Mouse (Mus musculus) ovary, postnatal 14 days (tissue): ENCODE results near the gene Pagr1b.
A peak's percentile ranks its signal among the peaks of the same experiment; 100 is the strongest.

Experiments used
- DNase-seq: peaks from one replicate; pipeline ENCODE4 v3.0.0; 2022; ENCODE audit warnings: low spot score

Pagr1b gene

GRCm38 (mm10) chr7:127019306-127019960 is 3.1 kb upstream of the Pagr1b start:
- DNase-seq: no peak

GRCm38 (mm10) chr7:127018416-127019305 is 2.4 kb upstream of the Pagr1b start:
- DNase-seq: no peak

- DNase-seq: no peak
Measured at GRCm38 (mm10) chr7:127017950-127018345, 1.7 kb upstream of the Pagr1b start.

GRCm38 (mm10) chr7:127016971-127017949 is 976 bp upstream of the Pagr1b start, which contains the start of gene Pagr1a:
TSS of gene Pagr1a (minus strand) at chr7:127017352.
- DNase-seq: peak; percentile 89

GRCm38 (mm10) chr7:127016486-127016938 is 228 bp upstream of the Pagr1b start:
- DNase-seq: peak; percentile 43

GRCm38 (mm10) chr7:127016081-127016480 is 203 bp downstream of the Pagr1b start:
- no peak for DNase-seq

GRCm38 (mm10) chr7:127014993-127015392 is 1.3 kb downstream of the Pagr1b start:
- no peak for DNase-seq

- no peak for DNase-seq
Measured at GRCm38 (mm10) chr7:127014320-127014719, 2.0 kb downstream of the Pagr1b start, which contains the start of gene Mvp. TSS of gene Mvp (minus strand) at chr7:127014621.

- DNase-seq: no peak
Measured at GRCm38 (mm10) chr7:127013385-127013784, 2.9 kb downstream of the Pagr1b start.

- no peak for DNase-seq
Measured at GRCm38 (mm10) chr7:127012845-127013244, 3.4 kb downstream of the Pagr1b start.

- DNase-seq: no peak
Measured at GRCm38 (mm10) chr7:127012374-127012773, 3.9 kb downstream of the Pagr1b start.

GRCm38 (mm10) chr7:127011717-127012116 is 4.6 kb downstream of the Pagr1b start:
- DNase-seq: no peak

GRCm38 (mm10) chr7:127011051-127011450 is 5.2 kb downstream of the Pagr1b start:
- DNase-seq: no peak

GRCm38 (mm10) chr7:127009307-127010085 is 6.8 kb downstream of the Pagr1b start:
- DNase-seq: no peak

- DNase-seq: peak; percentile 54
Measured at GRCm38 (mm10) chr7:127008239-127009019, 7.9 kb downstream of the Pagr1b start.

GRCm38 (mm10) chr7:127007313-127008024 is 8.8 kb downstream of the Pagr1b start:
- DNase-seq: no peak

- DNase-seq: no peak
Measured at GRCm38 (mm10) chr7:127004122-127004875, 12.0 kb downstream of the Pagr1b start.

- DNase-seq: no peak
Measured at GRCm38 (mm10) chr7:127003620-127004019, 12.7 kb downstream of the Pagr1b start.

- no peak for DNase-seq
Measured at GRCm38 (mm10) chr7:126999568-126999967, 16.7 kb downstream of the Pagr1b start.
